Mouse (Mus musculus) NIH3T3 (cell line): ENCODE measurements around the gene Cenpa.

Source experiments
- DNase-seq: peaks from one replicate; pipeline ENCODE4 v3.0.0-alpha.2; 2012; ENCODE audit warnings: low read depth

The Cenpa gene

GRCm38 (mm10) chr5:30666391-30667195 is at the start of gene Cenpa:
TSS of gene Cenpa (plus strand) at chr5:30666777.
- DNase-seq = peak; percentile 97

- DNase-seq = no peak
These were observed 49.2 kb upstream of the Cenpa start for GRCm38 (mm10) chr5:30617357-30617756.

GRCm38 (mm10) chr5:30617851-30618250 is 48.7 kb upstream of the Cenpa start:
- no peak for DNase-seq

GRCm38 (mm10) chr5:30618376-30619003 is 48.1 kb upstream of the Cenpa start:
- no peak for DNase-seq

- DNase-seq = no peak
These were observed 47.4 kb upstream of the Cenpa start for GRCm38 (mm10) chr5:30619211-30619610.

GRCm38 (mm10) chr5:30620567-30620966 is 46.0 kb upstream of the Cenpa start:
- DNase-seq = no peak

GRCm38 (mm10) chr5:30621211-30621790 is 45.3 kb upstream of the Cenpa start:
- no peak for DNase-seq

GRCm38 (mm10) chr5:30621844-30622176 is 44.8 kb upstream of the Cenpa start:
- no peak for DNase-seq

GRCm38 (mm10) chr5:30622177-30622840 is 44.3 kb upstream of the Cenpa start:
- no peak for DNase-seq

- no peak for DNase-seq
These were observed 43.8 kb upstream of the Cenpa start for GRCm38 (mm10) chr5:30622841-30623185.

GRCm38 (mm10) chr5:30623380-30623779 is 43.2 kb upstream of the Cenpa start:
- DNase-seq = no peak

- no peak for DNase-seq
These were observed 42.3 kb upstream of the Cenpa start for GRCm38 (mm10) chr5:30624311-30624710.

GRCm38 (mm10) chr5:30624908-30625307 is 41.7 kb upstream of the Cenpa start:
- no peak for DNase-seq

GRCm38 (mm10) chr5:30625379-30625778 is 41.2 kb upstream of the Cenpa start:
- DNase-seq = no peak

GRCm38 (mm10) chr5:30626331-30627105 is 40.1 kb upstream of the Cenpa start:
- DNase-seq = peak; percentile 81

GRCm38 (mm10) chr5:30628511-30628910 is 38.1 kb upstream of the Cenpa start:
- DNase-seq = no peak

GRCm38 (mm10) chr5:30630401-30630800 is 36.2 kb upstream of the Cenpa start:
- no peak for DNase-seq

- DNase-seq = no peak
These were observed 34.4 kb upstream of the Cenpa start for GRCm38 (mm10) chr5:30632134-30632533.

- DNase-seq = peak; percentile 23
These were observed 29.6 kb upstream of the Cenpa start for GRCm38 (mm10) chr5:30636994-30637393.

- peak; percentile 91 for DNase-seq
These were observed 28.5 kb upstream of the Cenpa start for GRCm38 (mm10) chr5:30638041-30638440.

GRCm38 (mm10) chr5:30643477-30644179 is 22.9 kb upstream of the Cenpa start:
- DNase-seq = peak; percentile 36
